Mouse (Mus musculus) liver, embryonic 12.5 days (tissue): ENCODE measurements around the gene Mtx3. TPM values are rescaled to one million over a fixed set of nuclear protein-coding genes. Genes with fewer than 3 reads are reported as not detected.

Experiments
- ATAC-seq: fragments of 200-750 bp; cut with Nextera tagmentation; 2 replicates; pipeline ENCODE4 v1.8.0; 2017; ENCODE audit warnings: moderate number of reproducible peaks, mild to moderate bottlenecking, moderate library complexity
- H3K27ac ChIP-seq: fragments of 300-500 bp; sonication (generic); 2 replicates; pipeline ENCODE4 v1.5.1; 2016; ENCODE audit warnings: mild to moderate bottlenecking
- H3K27me3 ChIP-seq: fragments of 300-500 bp; sonication (generic); replicated peaks from 2 replicates; pipeline ENCODE4 v1.6.1; 2016; ENCODE audit warnings: mild to moderate bottlenecking, moderate library complexity
- H3K36me3 ChIP-seq: fragments of 300-500 bp; sonication (generic); 2 replicates; pipeline ENCODE4 v1.6.1; 2016; ENCODE audit warnings: mild to moderate bottlenecking, moderate library complexity
- H3K4me1 ChIP-seq: fragments of 300-500 bp; sonication (generic); 2 replicates; pipeline ENCODE4 v1.6.1; 2016
- H3K4me2 ChIP-seq: fragments of 300-500 bp; sonication (generic); 2 replicates; pipeline ENCODE4 v1.6.1; 2016; ENCODE audit warnings: mild to moderate bottlenecking, moderate library complexity
- H3K4me3 ChIP-seq: fragments of 300-500 bp; sonication (generic); 2 replicates; pipeline ENCODE4 v1.5.1; 2016; ENCODE audit warnings: mild to moderate bottlenecking, moderate library complexity
- H3K9ac ChIP-seq: fragments of 300-500 bp; sonication (generic); 2 replicates; pipeline ENCODE4 v1.6.1; 2016; ENCODE audit warnings: mild to moderate bottlenecking, moderate library complexity
- H3K9me3 ChIP-seq: fragments of 300-500 bp; sonication (generic); replicated peaks from 2 replicates; pipeline ENCODE4 v1.6.1; 2016; ENCODE audit warnings: mild to moderate bottlenecking, moderate library complexity
- WGBS: fragments of 180-500 bp; shearing (Covaris S2); methylation state at CpG from one replicate; pipeline ENCODE4 v1.1.7; 2016; ENCODE audit not compliant: insufficient replicate concordance; 5-methylcytosine and 5-hydroxymethylcytosine counted together
- polyA plus RNA-seq: library from polyadenylated mRNA; unstranded; fragments of >200 nt; fragmentation: Nextera tagmentation; extraction: Ambion mirVana; gene quantifications from 2 replicates; pipeline ENCODE4 v1.2.1, GENCODE M21; 2016

The Mtx3 gene
- polyA plus RNA-seq, 1 experiment from 2014 or later: 1.1 TPM

DNA sequence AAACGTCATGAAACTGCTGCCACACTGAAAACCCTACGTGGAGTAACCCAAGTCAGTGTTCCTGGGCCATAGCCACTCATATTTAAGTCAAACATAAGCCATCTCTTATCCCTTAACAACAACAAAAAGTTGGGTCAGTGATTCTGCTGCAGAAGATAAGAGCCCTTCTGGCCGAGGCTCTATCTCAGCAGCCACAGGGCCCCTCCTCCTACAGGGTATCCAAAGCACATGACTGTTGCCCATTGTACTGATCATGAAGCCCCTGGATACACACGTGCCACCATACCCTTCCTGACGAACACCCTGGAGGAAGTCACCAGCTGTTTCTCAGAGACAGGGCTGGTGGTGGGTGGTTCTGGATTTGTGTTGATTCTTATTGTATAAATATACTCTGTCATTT is 3.4 kb downstream of the Mtx3 start:
- H3K4me3 ChIP-seq: no peak overlapping the region
- peaks cover 51% of the 10 kb centered on the region for H3K36me3 ChIP-seq
- peak overlapping the region; percentile 40; the same call in 1 of the 2 replicates for H3K4me2 ChIP-seq
- H3K27ac ChIP-seq: peak overlapping the region; percentile 68
- H3K9ac ChIP-seq: no peak overlapping the region
- H3K27me3 ChIP-seq: no peaks in the 10 kb centered on the region
- peaks cover 34% of the 10 kb centered on the region for H3K4me1 ChIP-seq
- no peaks in the 10 kb centered on the region for H3K9me3 ChIP-seq
- 28% methylated on average over 5 of the region's 5 CpGs for WGBS
- ATAC-seq: peak; percentile 86

GRCm38 (mm10) chr13:92855901-92856300 is 11.3 kb downstream of the Mtx3 start:
- Histone ChIP-seq H3K4me3 (no peak overlapping the region), H3K4me2 (no peak overlapping the region), H3K9me3 (no peaks in the 10 kb centered on the region), H3K27me3 (no peaks in the 10 kb centered on the region), H3K4me1 (peaks cover 10% of the 10 kb centered on the region), H3K9ac (no peak overlapping the region), H3K27ac (no peak overlapping the region), H3K36me3 (peaks cover 38% of the 10 kb centered on the region)
- 71% methylated on average over 4 of the region's 4 CpGs for WGBS
- ATAC-seq: no peak

DNA sequence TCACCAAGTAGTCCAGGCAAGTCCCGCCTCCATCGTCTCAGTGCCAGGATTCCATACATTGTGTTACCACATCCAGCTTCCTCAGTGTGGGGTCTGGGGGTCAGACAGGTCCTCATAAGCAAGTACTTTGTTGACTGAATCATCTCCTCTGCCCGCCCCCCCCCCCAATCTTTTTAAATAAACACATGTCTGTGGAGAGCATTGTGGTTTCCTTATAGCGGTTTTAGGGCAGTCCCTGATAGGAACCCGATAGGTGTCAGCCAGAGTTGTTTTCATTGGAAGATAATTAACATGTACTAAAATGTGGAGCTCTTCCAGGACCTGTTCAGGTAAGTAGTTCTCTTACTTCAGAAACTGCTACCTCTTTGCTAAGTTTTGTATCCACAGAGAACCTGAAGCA is 14.2 kb downstream of the Mtx3 start:
- H3K4me2 ChIP-seq: no peak overlapping the region
- no peaks in the 10 kb centered on the region for H3K9me3 ChIP-seq
- H3K27me3 ChIP-seq: no peaks in the 10 kb centered on the region
- 42% methylated on average over 5 of the region's 5 CpGs for WGBS
- no peak overlapping the region for H3K27ac ChIP-seq
- no peak overlapping the region for H3K9ac ChIP-seq
- H3K36me3 ChIP-seq: peaks cover 16% of the 10 kb centered on the region
- H3K4me3 ChIP-seq: no peak overlapping the region
- no peak for ATAC-seq
- H3K4me1 ChIP-seq: peaks cover 10% of the 10 kb centered on the region

DNA sequence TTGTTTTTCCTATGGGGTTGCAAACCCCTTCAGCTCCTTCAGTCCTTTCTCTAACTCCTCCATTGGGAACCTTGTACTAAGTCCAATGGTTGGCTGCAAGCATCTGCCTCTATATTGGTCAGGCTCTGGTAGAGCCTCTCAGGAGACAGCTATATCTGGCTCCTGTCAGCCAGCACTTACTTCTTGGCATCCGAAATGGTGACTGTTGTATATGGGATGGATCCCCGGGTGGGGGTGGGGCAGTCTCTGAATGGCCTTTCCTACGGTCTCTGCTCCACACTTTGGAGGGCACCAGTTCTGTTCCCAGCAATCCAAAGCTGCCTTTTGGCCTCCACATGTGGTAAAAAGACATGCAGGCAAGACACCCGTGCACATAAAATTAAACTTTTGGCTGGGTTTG is 15.4 kb downstream of the Mtx3 start:
- Histone ChIP-seq H3K36me3 (peaks cover 7% of the 10 kb centered on the region; the same call in 1 of the 2 replicates), H3K4me1 (peaks cover 10% of the 10 kb centered on the region), H3K4me2 (no peak overlapping the region), H3K4me3 (no peak overlapping the region), H3K9ac (no peak overlapping the region), H3K27me3 (no peaks in the 10 kb centered on the region), H3K27ac (no peak overlapping the region), H3K9me3 (no peaks in the 10 kb centered on the region)
- ATAC-seq: no peak
- 68% methylated on average over 4 of the region's 4 CpGs for whole genome bisulfite sequencing

GRCm38 (mm10) chr13:92865358-92865757 is 20.8 kb downstream of the Mtx3 start:
- Histone ChIP-seq H3K36me3 (no peaks in the 10 kb centered on the region), H3K27ac (no peak overlapping the region), H3K4me3 (no peak overlapping the region), H3K4me2 (no peak overlapping the region), H3K27me3 (no peaks in the 10 kb centered on the region), H3K4me1 (no peaks in the 10 kb centered on the region), H3K9ac (no peak overlapping the region), H3K9me3 (no peaks in the 10 kb centered on the region)
- WGBS: 65% methylated on average over 7 of the region's 7 CpGs
- no peak for ATAC-seq

DNA sequence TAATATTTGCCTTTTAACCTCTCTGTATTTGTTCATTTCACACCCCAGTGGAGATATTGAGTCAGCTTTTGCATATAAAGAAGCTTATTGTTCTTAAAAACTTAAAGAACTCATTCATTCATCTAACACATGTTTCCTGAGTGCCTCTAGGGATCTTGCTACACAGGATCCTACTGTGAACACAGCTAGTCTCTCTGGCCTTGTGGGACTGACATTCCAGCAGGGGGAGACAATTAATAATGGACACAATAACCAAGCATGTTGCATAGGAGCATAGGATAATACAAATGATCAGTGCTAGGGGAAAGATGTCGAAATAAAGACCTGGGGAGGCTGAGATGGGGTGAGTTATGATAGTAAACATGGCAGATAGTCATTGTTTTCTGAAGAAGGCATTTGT is 22.1 kb downstream of the Mtx3 start:
- no peaks in the 10 kb centered on the region for H3K4me1 ChIP-seq
- H3K4me3 ChIP-seq: no peak overlapping the region
- H3K9ac ChIP-seq: no peak overlapping the region
- no peak for ATAC-seq
- no peak overlapping the region for H3K4me2 ChIP-seq
- 36% methylated on average over 1 of the region's 1 CpGs for WGBS
- H3K27me3 ChIP-seq: no peaks in the 10 kb centered on the region
- H3K36me3 ChIP-seq: no peaks in the 10 kb centered on the region
- no peaks in the 10 kb centered on the region for H3K9me3 ChIP-seq
- no peak overlapping the region for H3K27ac ChIP-seq

DNA sequence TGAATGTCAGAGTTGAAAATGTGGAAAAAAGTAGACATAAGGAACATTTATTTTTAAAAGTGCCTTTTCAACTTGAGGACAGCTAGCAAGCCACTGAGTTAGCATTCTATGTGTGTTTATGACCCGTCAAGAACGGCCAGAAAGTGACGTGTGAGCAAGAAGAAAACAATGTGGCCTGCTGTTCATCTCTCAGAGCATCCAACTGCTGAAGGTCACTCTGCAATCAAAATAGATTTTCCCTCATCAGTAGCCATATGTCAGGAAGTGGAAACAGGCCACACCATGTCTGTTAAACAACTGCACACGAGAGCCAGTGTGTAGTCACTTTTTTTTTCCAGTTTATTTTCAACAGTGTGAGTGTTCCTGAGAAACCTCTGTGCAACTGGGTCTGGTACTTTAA is 35.0 kb downstream of the Mtx3 start:
- no peaks in the 10 kb centered on the region for H3K27me3 ChIP-seq
- no peak for ATAC-seq
- H3K4me1 ChIP-seq: no peaks in the 10 kb centered on the region
- no peak overlapping the region for H3K4me3 ChIP-seq
- H3K9me3 ChIP-seq: no peaks in the 10 kb centered on the region
- no peak overlapping the region for H3K27ac ChIP-seq
- no peak overlapping the region for H3K9ac ChIP-seq
- WGBS: 64% methylated on average over 4 of the region's 4 CpGs
- no peak overlapping the region for H3K4me2 ChIP-seq
- H3K36me3 ChIP-seq: no peaks in the 10 kb centered on the region

- 74% methylated on average over 9 of the region's 9 CpGs for whole genome bisulfite sequencing
- Histone ChIP-seq H3K4me3 (no peak overlapping the region), H3K36me3 (no peaks in the 10 kb centered on the region), H3K27ac (no peak overlapping the region), H3K27me3 (no peaks in the 10 kb centered on the region), H3K9me3 (no peaks in the 10 kb centered on the region), H3K4me1 (no peaks in the 10 kb centered on the region), H3K4me2 (no peak overlapping the region), H3K9ac (no peak overlapping the region)
- ATAC-seq: no peak
Observed at GRCm38 (mm10) chr13:92879933-92880332, 35.4 kb downstream of the Mtx3 start.

GRCm38 (mm10) chr13:92880589-92880988 is 36.0 kb downstream of the Mtx3 start:
- no peaks in the 10 kb centered on the region for H3K4me1 ChIP-seq
- H3K9me3 ChIP-seq: no peaks in the 10 kb centered on the region
- no peaks in the 10 kb centered on the region for H3K27me3 ChIP-seq
- no peak overlapping the region for H3K27ac ChIP-seq
- H3K4me2 ChIP-seq: no peak overlapping the region
- H3K9ac ChIP-seq: no peak overlapping the region
- ATAC-seq: no peak
- no peak overlapping the region for H3K4me3 ChIP-seq
- H3K36me3 ChIP-seq: no peaks in the 10 kb centered on the region

GRCm38 (mm10) chr13:92882271-92882985 is 37.9 kb downstream of the Mtx3 start:
- no peaks in the 10 kb centered on the region for H3K9me3 ChIP-seq
- no peak overlapping the region for H3K9ac ChIP-seq
- no peak for ATAC-seq
- WGBS: 71% methylated on average over 9 of the region's 9 CpGs
- H3K27ac ChIP-seq: no peak overlapping the region
- H3K27me3 ChIP-seq: no peaks in the 10 kb centered on the region
- no peak overlapping the region for H3K4me3 ChIP-seq
- no peaks in the 10 kb centered on the region for H3K36me3 ChIP-seq
- no peak overlapping the region for H3K4me2 ChIP-seq
- H3K4me1 ChIP-seq: no peaks in the 10 kb centered on the region

GRCm38 (mm10) chr13:92882986-92883720 is 38.6 kb downstream of the Mtx3 start:
- H3K27ac ChIP-seq: no peak overlapping the region
- no peak overlapping the region for H3K4me2 ChIP-seq
- no peaks in the 10 kb centered on the region for H3K9me3 ChIP-seq
- H3K9ac ChIP-seq: no peak overlapping the region
- ATAC-seq: no peak
- 68% methylated on average over 7 of the region's 7 CpGs for WGBS
- H3K4me3 ChIP-seq: no peak overlapping the region
- H3K36me3 ChIP-seq: no peaks in the 10 kb centered on the region
- no peaks in the 10 kb centered on the region for H3K27me3 ChIP-seq
- no peaks in the 10 kb centered on the region for H3K4me1 ChIP-seq

GRCm38 (mm10) chr13:92884206-92884605 is 39.6 kb downstream of the Mtx3 start:
- Histone ChIP-seq H3K36me3 (no peaks in the 10 kb centered on the region), H3K4me2 (no peak overlapping the region), H3K27me3 (no peaks in the 10 kb centered on the region), H3K9ac (no peak overlapping the region), H3K4me3 (no peak overlapping the region), H3K4me1 (no peaks in the 10 kb centered on the region), H3K27ac (no peak overlapping the region), H3K9me3 (no peaks in the 10 kb centered on the region)
- no peak for ATAC-seq
- WGBS: 56% methylated on average over 1 of the region's 1 CpGs
